Mouse (Mus musculus) liver, adult 2 months (tissue): ENCODE measurements around the gene Pip5k1b.

Experiments used
- CTCF ChIP-seq: fragments of 200-500 bp; IDR thresholded peaks from 2 replicates; pipeline ENCODE4 v1.5.1; 2011; ENCODE audit warnings: low read depth, low read length, control low read depth
- POLR2A ChIP-seq: fragments of 200-500 bp; IDR thresholded peaks from 2 replicates; pipeline ENCODE4 v1.6.1; 2011; ENCODE audit warnings: low read length, control low read depth; ENCODE audit not compliant: insufficient read depth; ENCODE audit errors: extremely low read depth

DNA sequence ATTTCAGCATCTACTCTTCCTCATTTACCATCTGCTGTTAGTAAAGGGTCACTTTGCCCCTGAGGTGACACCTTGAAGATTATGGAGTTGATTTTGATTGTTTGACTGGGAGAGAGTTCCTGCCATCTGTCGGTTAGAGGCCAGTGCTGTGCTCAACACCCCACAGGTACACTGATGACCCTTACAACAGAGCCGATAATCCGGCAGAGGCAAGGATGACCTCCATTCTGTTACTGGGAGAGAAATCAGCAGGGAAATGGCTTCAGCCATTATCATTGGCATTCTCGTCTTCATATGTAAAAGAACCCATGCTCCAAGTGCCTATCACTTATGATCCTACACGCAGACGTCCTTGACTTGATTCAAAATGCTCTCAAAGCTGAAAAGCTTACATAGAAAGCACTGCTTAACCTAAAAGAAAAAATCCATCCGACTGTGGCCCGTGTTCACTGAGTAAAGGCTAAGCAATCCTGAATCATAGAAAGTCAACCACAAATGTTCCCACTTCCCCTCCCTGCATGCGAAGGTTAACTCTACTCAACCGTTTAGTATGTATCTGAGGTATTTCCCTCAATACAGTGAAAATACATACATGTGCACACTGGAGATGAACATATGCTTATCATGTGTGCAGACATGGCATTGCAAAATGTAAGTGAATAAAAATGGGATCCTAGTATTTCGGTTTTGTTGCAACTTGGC lies 146.7 kb downstream of the Pip5k1b start:
- TF ChIP-seq CTCF: no peak
- no peak for TF ChIP-seq POLR2A
